Mouse (Mus musculus): Measurements from ENCODE around the gene Cyb5b. TPM values are rescaled to one million over a fixed set of nuclear protein-coding genes. Genes with fewer than 3 reads are reported as not detected.
A peak's percentile ranks its signal among the peaks of the same experiment; 100 is the strongest.
"Not testable (repeated sequence)": the region's sequence is repeated elsewhere in the genome, so short reads cannot be mapped to it uniquely, and the experiment has no call there.

Cyb5b gene
- polyA plus RNA-seq (2015; fragmentation: Nextera tagmentation; extraction: Ambion mirVana): 51.2 and 58.7 TPM in 2 replicates

GRCm38 (mm10) chr8:107150404-107151157 lies at the start of gene Cyb5b:
TSS of gene Cyb5b (plus strand) at chr8:107150640.
- Histone ChIP-seq H3K9ac (peak within 1 kb of the TSS; percentile 94), H3K4me1 (replicated peaks) (peaks cover 10% of the 10 kb centered on the region)
- under 1% methylated on average over 65 of the region's 65 CpGs for WGBS

GRCm38 (mm10) chr8:107104547-107104946 lies 45.9 kb upstream of the Cyb5b start:
- Histone ChIP-seq H3K4me2 (no peak overlapping the region), H3K9me3 (replicated peaks) (no peaks in the 10 kb centered on the region), H3K36me3 (no peaks in the 10 kb centered on the region), H3K9ac (no peak overlapping the region), H3K27me3 (no peaks in the 10 kb centered on the region), H3K27ac (no peak overlapping the region), H3K4me3 (no peak overlapping the region), H3K4me1 (replicated peaks) (no peaks in the 10 kb centered on the region)
- WGBS: 13% methylated on average over 4 of the region's 4 CpGs
- ATAC-seq (replicated peaks; ENCODE audit: insufficient number of reproducible peaks, insufficient read depth, low FRiP score, low read depth): no peak

More at GRCm38 (mm10) chr8:107150404-107151157, at the start of gene Cyb5b:
- Histone ChIP-seq H3K4me3 (peak within 1 kb of the TSS; percentile 98), H3K4me2 (peak within 1 kb of the TSS; percentile 78), H3K9me3 (replicated peaks) (no peaks in the 10 kb centered on the region), H3K27me3 (no peaks in the 10 kb centered on the region), H3K27ac (peak within 1 kb of the TSS; percentile 87), H3K36me3 (peaks cover 26% of the 10 kb centered on the region)
- peak; percentile 96 for ATAC-seq (replicated peaks; ENCODE audit: insufficient number of reproducible peaks, insufficient read depth, low FRiP score, low read depth)

GRCm38 (mm10) chr8:107108089-107108488 lies 42.4 kb upstream of the Cyb5b start:
- not testable (repeated sequence) for ATAC-seq (replicated peaks; ENCODE audit: insufficient number of reproducible peaks, insufficient read depth, low FRiP score, low read depth); H3K27me3 ChIP-seq; H3K9me3 ChIP-seq (replicated peaks); H3K4me3 ChIP-seq; H3K36me3 ChIP-seq; H3K27ac ChIP-seq; H3K4me1 ChIP-seq (replicated peaks); H3K9ac ChIP-seq; H3K4me2 ChIP-seq
- 88% methylated on average over 5 of the region's 5 CpGs for WGBS

GRCm38 (mm10) chr8:107108978-107109720 lies 41.3 kb upstream of the Cyb5b start:
- no peak for ATAC-seq (replicated peaks; ENCODE audit: insufficient number of reproducible peaks, insufficient read depth, low FRiP score, low read depth)
- H3K27ac ChIP-seq: no peak overlapping the region

GRCm38 (mm10) chr8:107109816-107110435 lies 40.5 kb upstream of the Cyb5b start:
- no peaks in the 10 kb centered on the region for H3K36me3 ChIP-seq
- peaks cover 8% of the 10 kb centered on the region for H3K4me1 ChIP-seq (replicated peaks)
- no peak overlapping the region for H3K4me2 ChIP-seq
- H3K27me3 ChIP-seq: no peaks in the 10 kb centered on the region
- no peak for ATAC-seq (replicated peaks; ENCODE audit: insufficient number of reproducible peaks, insufficient read depth, low FRiP score, low read depth)
- no peak overlapping the region for H3K27ac ChIP-seq
- H3K4me3 ChIP-seq: no peak overlapping the region
- 77% methylated on average over 5 of the region's 5 CpGs for WGBS
- H3K9me3 ChIP-seq (replicated peaks): no peaks in the 10 kb centered on the region
- H3K9ac ChIP-seq: no peak overlapping the region

More at GRCm38 (mm10) chr8:107108978-107109720, 41.3 kb upstream of the Cyb5b start:
- WGBS: 59% methylated on average over 23 of the region's 23 CpGs
- no peak overlapping the region for H3K9ac ChIP-seq
- H3K9me3 ChIP-seq (replicated peaks): no peaks in the 10 kb centered on the region
- H3K27me3 ChIP-seq: no peaks in the 10 kb centered on the region
- H3K4me2 ChIP-seq: peak overlapping the region; percentile 17; the same call in 1 of the 2 replicates
- H3K36me3 ChIP-seq: no peaks in the 10 kb centered on the region
- 0 out of 2 replicates have a peak overlapping the region, but pooled peaks have one; percentile 9 for H3K4me3 ChIP-seq
- H3K4me1 ChIP-seq (replicated peaks): no peaks in the 10 kb centered on the region

GRCm38 (mm10) chr8:107110629-107111330 lies 39.7 kb upstream of the Cyb5b start:
- Histone ChIP-seq H3K4me1 (replicated peaks) (peaks cover 11% of the 10 kb centered on the region), H3K9me3 (replicated peaks) (no peaks in the 10 kb centered on the region), H3K4me2 (no peak overlapping the region), H3K4me3 (no peak overlapping the region), H3K36me3 (no peaks in the 10 kb centered on the region), H3K27me3 (no peaks in the 10 kb centered on the region), H3K27ac (no peak overlapping the region), H3K9ac (no peak overlapping the region)
- no peak for ATAC-seq (replicated peaks; ENCODE audit: insufficient number of reproducible peaks, insufficient read depth, low FRiP score, low read depth)
- 71% methylated on average over 9 of the region's 9 CpGs for WGBS

GRCm38 (mm10) chr8:107111340-107112105 lies 38.9 kb upstream of the Cyb5b start:
- WGBS: 82% methylated on average over 10 of the region's 11 CpGs
- no peak for ATAC-seq (replicated peaks; ENCODE audit: insufficient number of reproducible peaks, insufficient read depth, low FRiP score, low read depth)
- H3K27ac ChIP-seq: no peak overlapping the region

GRCm38 (mm10) chr8:107113209-107113608 lies 37.2 kb upstream of the Cyb5b start:
- Histone ChIP-seq H3K9ac (no peak overlapping the region), H3K4me3 (no peak overlapping the region), H3K4me2 (no peak overlapping the region), H3K36me3 (no peaks in the 10 kb centered on the region), H3K4me1 (replicated peaks) (peaks cover 15% of the 10 kb centered on the region), H3K9me3 (replicated peaks) (no peaks in the 10 kb centered on the region), H3K27me3 (no peaks in the 10 kb centered on the region), H3K27ac (no peak overlapping the region)
- WGBS: 76% methylated on average over 4 of the region's 4 CpGs
- ATAC-seq (replicated peaks; ENCODE audit: insufficient number of reproducible peaks, insufficient read depth, low FRiP score, low read depth): no peak

More at GRCm38 (mm10) chr8:107111340-107112105, 38.9 kb upstream of the Cyb5b start:
- Histone ChIP-seq H3K9me3 (replicated peaks) (no peaks in the 10 kb centered on the region), H3K9ac (no peak overlapping the region), H3K4me2 (no peak overlapping the region), H3K27me3 (no peaks in the 10 kb centered on the region), H3K4me3 (no peak overlapping the region), H3K36me3 (no peaks in the 10 kb centered on the region), H3K4me1 (replicated peaks) (peaks cover 15% of the 10 kb centered on the region)

GRCm38 (mm10) chr8:107114150-107115007 lies 36.1 kb upstream of the Cyb5b start:
- Histone ChIP-seq H3K4me3 (peak overlapping the region; percentile 6; the same call in 1 of the 2 replicates), H3K27me3 (no peaks in the 10 kb centered on the region), H3K4me1 (replicated peaks) (peaks cover 25% of the 10 kb centered on the region), H3K27ac (peak overlapping the region; percentile 62), H3K9me3 (replicated peaks) (no peaks in the 10 kb centered on the region), H3K4me2 (peak overlapping the region; percentile 53), H3K9ac (no peak overlapping the region), H3K36me3 (no peaks in the 10 kb centered on the region)
- 0 out of 2 replicates have a peak, but pooled peaks have one; percentile 10 for ATAC-seq (replicated peaks; ENCODE audit: insufficient number of reproducible peaks, insufficient read depth, low FRiP score, low read depth)
- WGBS: 30% methylated on average over 19 of the region's 19 CpGs

- Histone ChIP-seq H3K9me3 (replicated peaks) (no peaks in the 10 kb centered on the region), H3K36me3 (no peaks in the 10 kb centered on the region), H3K4me1 (replicated peaks) (peaks cover 29% of the 10 kb centered on the region), H3K4me2 (peak overlapping the region; percentile 53), H3K27me3 (no peaks in the 10 kb centered on the region), H3K9ac (no peak overlapping the region), H3K27ac (peak overlapping the region; percentile 62), H3K4me3 (peak overlapping the region; percentile 6; the same call in 1 of the 2 replicates)
- no peak for ATAC-seq (replicated peaks; ENCODE audit: insufficient number of reproducible peaks, insufficient read depth, low FRiP score, low read depth)
- WGBS: 47% methylated on average over 10 of the region's 10 CpGs
Observed at GRCm38 (mm10) chr8:107115008-107115320, 35.5 kb upstream of the Cyb5b start.

Measured in heart, embryonic 15.5 days (tissue).